Mouse (Mus musculus): ENCODE measurements at regions not wholly inside any gene's neighbourhood (a gene's known extent, or its start where the extent isn't known, plus 50 kb on each side); places are given as distances from the start of the nearest gene placed in this dataset.
"Not testable (repeated sequence)": the region's sequence is repeated elsewhere in the genome, so short reads cannot be mapped to it uniquely, and the experiment has no call there.

GRCm38 (mm10) chr5:68252671-68253070, 221.0 kb downstream of the Grxcr1 start:
- peaks cover 7% of the 10 kb centered on the region; the same call in 1 of the 2 replicates for H3K4me1 ChIP-seq (ENCODE audit: control insufficient read depth, insufficient read depth, low read length)
- WGBS, result 14% methylated on average over 8 of the region's 8 CpGs
- peak; percentile 81 to 82 for DNase-seq
- H3K27ac ChIP-seq (ENCODE audit: insufficient read depth, low read length), result no peak overlapping the region
- no peaks in the 10 kb centered on the region for H3K27me3 ChIP-seq (ENCODE audit: control insufficient read depth, insufficient read depth, low read length)
- TF ChIP-seq POLR2A (IDR thresholded peaks at IDR 0.05; ENCODE audit: borderline replicate concordance, insufficient read depth, low read length), result no peak
- peak; percentile 54; the same call in 1 of the 2 replicates for TF ChIP-seq CTCF (IDR thresholded peaks at IDR 0.05; ENCODE audit: borderline replicate concordance, insufficient read depth, low read depth, low read length)
- no peak overlapping the region for H3K4me3 ChIP-seq (replicated peaks; ENCODE audit: insufficient read depth, low read depth, low read length)

DNA sequence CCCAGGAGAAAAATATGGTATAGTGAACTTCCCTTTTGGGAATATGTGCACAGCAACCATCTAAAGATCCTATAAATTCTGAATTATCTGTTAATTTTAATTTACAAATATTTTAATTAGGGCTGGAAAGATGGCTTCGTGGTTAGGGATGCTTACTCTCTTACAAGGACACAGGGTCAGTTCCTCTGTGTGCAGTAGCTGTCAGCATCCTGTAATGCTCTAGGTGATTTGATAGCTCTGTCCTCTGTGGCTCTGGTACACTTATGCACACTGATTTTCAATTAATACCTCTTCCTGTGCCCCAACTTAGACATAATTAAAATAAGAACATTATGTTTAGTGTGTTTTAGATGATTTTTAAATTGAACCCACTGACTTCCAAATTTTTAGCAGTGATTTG, 221.8 kb downstream of the Grxcr1 start:
- Histone ChIP-seq H3K4me1 (ENCODE audit: control insufficient read depth, insufficient read depth, low read length) (peaks cover 7% of the 10 kb centered on the region; the same call in 1 of the 2 replicates), H3K27ac (ENCODE audit: insufficient read depth, low read length) (no peak overlapping the region), H3K27me3 (ENCODE audit: control insufficient read depth, insufficient read depth, low read length) (no peaks in the 10 kb centered on the region), H3K4me3 (replicated peaks; ENCODE audit: insufficient read depth, low read depth, low read length) (no peak overlapping the region)
- WGBS, result 42% methylated on average over 1 of the region's 1 CpGs
- TF ChIP-seq POLR2A (IDR thresholded peaks at IDR 0.05; ENCODE audit: borderline replicate concordance, insufficient read depth, low read length), result no peak
- no peak for TF ChIP-seq CTCF (IDR thresholded peaks at IDR 0.05; ENCODE audit: borderline replicate concordance, insufficient read depth, low read depth, low read length)
- no peak for DNase-seq

DNA sequence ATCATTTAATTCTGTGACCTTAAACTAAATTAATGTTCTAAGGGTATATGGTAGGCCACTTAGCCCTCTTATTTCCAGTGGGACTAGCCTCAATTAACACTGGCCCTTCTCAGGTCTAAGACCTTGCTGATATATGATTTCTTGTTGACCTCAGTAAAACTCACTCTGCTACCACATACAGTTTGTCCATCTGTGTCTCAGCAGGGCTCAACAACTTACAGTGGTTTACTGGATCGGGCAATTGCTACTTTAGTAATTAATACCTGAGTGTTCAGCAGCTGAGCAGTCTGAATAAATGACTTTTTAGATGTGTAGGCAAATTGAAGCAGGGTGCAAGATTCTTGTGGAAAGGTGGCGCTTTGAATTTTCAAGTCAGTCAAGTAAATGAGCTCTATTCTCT, 222.5 kb downstream of the Grxcr1 start:
- Histone ChIP-seq H3K27me3 (ENCODE audit: control insufficient read depth, insufficient read depth, low read length) (no peaks in the 10 kb centered on the region), H3K4me3 (replicated peaks; ENCODE audit: insufficient read depth, low read depth, low read length) (no peak overlapping the region), H3K27ac (ENCODE audit: insufficient read depth, low read length) (no peak overlapping the region), H3K4me1 (ENCODE audit: control insufficient read depth, insufficient read depth, low read length) (peaks cover 7% of the 10 kb centered on the region; the same call in 1 of the 2 replicates)
- 51% methylated on average over 2 of the region's 2 CpGs for WGBS
- peak; percentile 38 to 65 for DNase-seq
- TF ChIP-seq POLR2A (IDR thresholded peaks at IDR 0.05; ENCODE audit: borderline replicate concordance, insufficient read depth, low read length) (no peak), CTCF (IDR thresholded peaks at IDR 0.05; ENCODE audit: borderline replicate concordance, insufficient read depth, low read depth, low read length) (no peak)

DNA sequence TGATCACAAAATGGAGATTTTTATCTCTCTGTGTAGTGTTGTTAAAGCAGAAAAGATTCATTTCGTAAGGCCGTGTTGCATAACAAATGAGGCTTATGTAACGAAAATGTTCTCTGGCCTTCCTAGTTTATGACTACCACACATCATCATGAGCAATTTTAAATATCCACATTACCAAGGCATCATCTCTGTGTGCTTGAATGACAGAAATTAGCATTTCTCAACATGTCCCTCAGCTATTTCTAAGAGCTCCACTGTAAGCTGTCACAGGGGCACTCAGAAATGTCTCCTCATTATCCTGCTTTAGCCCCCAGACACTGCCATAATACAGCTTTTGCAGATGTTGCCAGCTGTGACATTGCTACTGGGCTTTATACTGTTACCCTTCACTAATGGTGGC, 232.6 kb downstream of the Grxcr1 start:
- H3K27ac ChIP-seq (ENCODE audit: insufficient read depth, low read length), result no peak overlapping the region
- DNase-seq, result no peak
- H3K4me3 ChIP-seq (replicated peaks; ENCODE audit: insufficient read depth, low read depth, low read length), result no peak overlapping the region
- 98% methylated on average over 3 of the region's 3 CpGs for WGBS
- TF ChIP-seq CTCF (IDR thresholded peaks at IDR 0.05; ENCODE audit: borderline replicate concordance, insufficient read depth, low read depth, low read length) (no peak), POLR2A (IDR thresholded peaks at IDR 0.05; ENCODE audit: borderline replicate concordance, insufficient read depth, low read length) (no peak)
- H3K27me3 ChIP-seq (ENCODE audit: control insufficient read depth, insufficient read depth, low read length), result no peaks in the 10 kb centered on the region
- H3K4me1 ChIP-seq (ENCODE audit: control insufficient read depth, insufficient read depth, low read length), result no peaks in the 10 kb centered on the region

DNA sequence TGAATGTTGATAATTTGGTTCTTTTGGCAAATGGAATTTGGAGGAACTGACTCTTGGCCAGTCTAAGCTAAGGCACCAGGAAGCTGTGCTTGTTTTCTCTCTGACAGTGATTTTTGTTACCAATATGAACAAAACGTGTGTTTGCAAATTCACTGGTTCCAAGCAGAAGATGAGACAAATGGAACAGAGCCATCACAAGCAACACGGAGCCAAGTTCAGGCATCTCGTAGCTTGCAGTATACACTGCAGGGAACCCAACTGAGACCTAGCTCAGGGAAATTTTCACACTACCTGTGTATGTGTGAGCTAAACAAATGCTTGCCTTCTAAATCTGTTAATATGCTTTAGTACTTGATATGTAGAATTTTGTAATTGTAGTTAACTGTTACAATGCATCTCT, 242.6 kb downstream of the Grxcr1 start:
- WGBS, result 8% methylated on average over 3 of the region's 3 CpGs
- no peak overlapping the region for H3K27ac ChIP-seq (ENCODE audit: insufficient read depth, low read length)
- DNase-seq, result peak; percentile 63 to 80
- no peaks in the 10 kb centered on the region for H3K27me3 ChIP-seq (ENCODE audit: control insufficient read depth, insufficient read depth, low read length)
- no peaks in the 10 kb centered on the region; the same call in 1 of the 2 replicates for H3K4me1 ChIP-seq (ENCODE audit: control insufficient read depth, insufficient read depth, low read length)
- no peak overlapping the region for H3K4me3 ChIP-seq (replicated peaks; ENCODE audit: insufficient read depth, low read depth, low read length)
- TF ChIP-seq CTCF (IDR thresholded peaks at IDR 0.05; ENCODE audit: borderline replicate concordance, insufficient read depth, low read depth, low read length) (no peak), POLR2A (IDR thresholded peaks at IDR 0.05; ENCODE audit: borderline replicate concordance, insufficient read depth, low read length) (no peak)

- H3K27me3 ChIP-seq (ENCODE audit: control insufficient read depth, insufficient read depth, low read length), result no peaks in the 10 kb centered on the region
- WGBS, result 85% methylated on average over 5 of the region's 5 CpGs
- DNase-seq, result no peak
- no peaks in the 10 kb centered on the region; the same call in 1 of the 2 replicates for H3K4me1 ChIP-seq (ENCODE audit: control insufficient read depth, insufficient read depth, low read length)
- TF ChIP-seq POLR2A (IDR thresholded peaks at IDR 0.05; ENCODE audit: borderline replicate concordance, insufficient read depth, low read length) (no peak), CTCF (IDR thresholded peaks at IDR 0.05; ENCODE audit: borderline replicate concordance, insufficient read depth, low read depth, low read length) (no peak)
- no peak overlapping the region for H3K27ac ChIP-seq (ENCODE audit: insufficient read depth, low read length)
- H3K4me3 ChIP-seq (replicated peaks; ENCODE audit: insufficient read depth, low read depth, low read length), result no peak overlapping the region
These were observed 244.1 kb downstream of the Grxcr1 start for GRCm38 (mm10) chr5:68275558-68276263.

GRCm38 (mm10) chr5:68295774-68296173, 264.1 kb downstream of the Grxcr1 start:
- not testable (repeated sequence) for DNase-seq; H3K27ac ChIP-seq (ENCODE audit: insufficient read depth, low read length); H3K27me3 ChIP-seq (ENCODE audit: control insufficient read depth, insufficient read depth, low read length); H3K4me3 ChIP-seq (replicated peaks; ENCODE audit: insufficient read depth, low read depth, low read length); H3K4me1 ChIP-seq (ENCODE audit: control insufficient read depth, insufficient read depth, low read length)
- WGBS, result 81% methylated on average over 2 of the region's 2 CpGs

GRCm38 (mm10) chr5:68313187-68313586, 281.6 kb downstream of the Grxcr1 start:
- 69% methylated on average over 3 of the region's 3 CpGs for whole genome bisulfite sequencing
- DNase-seq, result no peak
- no peak for TF ChIP-seq POLR2A (IDR thresholded peaks at IDR 0.05; ENCODE audit: borderline replicate concordance, insufficient read depth, low read length)
- TF ChIP-seq CTCF (IDR thresholded peaks at IDR 0.05; ENCODE audit: borderline replicate concordance, insufficient read depth, low read depth, low read length), result no peak
- H3K4me1 ChIP-seq (ENCODE audit: control insufficient read depth, insufficient read depth, low read length), result no peaks in the 10 kb centered on the region
- no peaks in the 10 kb centered on the region for H3K27me3 ChIP-seq (ENCODE audit: control insufficient read depth, insufficient read depth, low read length)
- no peak overlapping the region for H3K4me3 ChIP-seq (replicated peaks; ENCODE audit: insufficient read depth, low read depth, low read length)
- no peak overlapping the region for H3K27ac ChIP-seq (ENCODE audit: insufficient read depth, low read length)

All from cerebellum, adult 2 months (tissue).